Mouse (Mus musculus) forebrain, embryonic 11.5 days (tissue): ENCODE results near the gene Tk1. TPM values are rescaled to one million over a fixed set of nuclear protein-coding genes. Genes with fewer than 3 reads are reported as not detected.
A peak's percentile ranks its signal among the peaks of the same experiment; 100 is the strongest.

Experiments
- ATAC-seq: fragments of 200-750 bp; cut with Nextera tagmentation; replicated peaks from 2 replicates; pipeline ENCODE4 v1.8.0; 2017; ENCODE audit warnings: moderate TSS enrichment; ENCODE audit not compliant: low FRiP score
- DNase-seq: peaks from one replicate; pipeline ENCODE4 v3.0.0-alpha.2; 2017; ENCODE audit warnings: low spot score
- H3K27ac ChIP-seq: fragments of 300-500 bp; sonication (generic); 2 replicates; pipeline ENCODE4 v1.5.1; 2014; ENCODE audit warnings: low read depth, low read length
- H3K27me3 ChIP-seq: fragments of 300-500 bp; sonication (generic); 2 replicates; pipeline ENCODE4 v1.6.1; 2014; ENCODE audit warnings: mild to moderate bottlenecking, low read length, mixed read lengths; ENCODE audit not compliant: control insufficient read depth, insufficient read depth
- H3K36me3 ChIP-seq: fragments of 300-500 bp; sonication (generic); 2 replicates; pipeline ENCODE4 v1.6.1; 2014; ENCODE audit warnings: mild to moderate bottlenecking, low read length, moderate library complexity, mixed read lengths; ENCODE audit not compliant: control insufficient read depth, insufficient read depth
- H3K4me1 ChIP-seq: fragments of 300-500 bp; sonication (generic); replicated peaks from 2 replicates; pipeline ENCODE4 v1.6.1; 2014; ENCODE audit warnings: low read length, mixed read lengths; ENCODE audit not compliant: control insufficient read depth, insufficient read depth
- H3K4me2 ChIP-seq: fragments of 300-500 bp; sonication (generic); 2 replicates; pipeline ENCODE4 v1.6.1; 2014; ENCODE audit warnings: low read depth, mild to moderate bottlenecking, low read length, moderate library complexity, mixed read lengths; ENCODE audit not compliant: severe bottlenecking
- H3K4me3 ChIP-seq: fragments of 300-500 bp; sonication (generic); 2 replicates; pipeline ENCODE4 v1.5.1; 2014; ENCODE audit warnings: low read depth, low read length
- H3K9ac ChIP-seq: fragments of 300-500 bp; sonication (generic); 2 replicates; pipeline ENCODE4 v1.6.1; 2014; ENCODE audit warnings: low read length
- H3K9me3 ChIP-seq: fragments of 300-500 bp; sonication (generic); 2 replicates; pipeline ENCODE4 v1.6.1; 2016; ENCODE audit warnings: low read length, mixed read lengths; ENCODE audit not compliant: control insufficient read depth
- WGBS: fragments of 180-500 bp; shearing (Covaris S2); extraction: QIAGEN DNeasy Blood & Tissue Kit; methylation state at CpG from one replicate; pipeline ENCODE4 v1.1.7; 2014; 5-methylcytosine and 5-hydroxymethylcytosine counted together
- polyA plus RNA-seq: library from polyadenylated mRNA; unstranded; fragments of >200 nt; fragmentation: Nextera tagmentation; extraction: Ambion mirVana; gene quantifications from 2 replicates; pipeline ENCODE4 v1.2.1, GENCODE M21; 2014

The Tk1 gene
- polyA plus RNA-seq, 1 experiment from 2014 or later = 118 TPM

- ATAC-seq (peak; percentile 85), DNase-seq (peak; percentile 92)
- no peak overlapping the region for H3K27ac ChIP-seq
- peak overlapping the region; percentile 67 for H3K4me3 ChIP-seq
- WGBS = 1% methylated on average over 21 of the region's 21 CpGs
- H3K4me1 ChIP-seq = peaks cover 14% of the 10 kb centered on the region
- H3K4me2 ChIP-seq = peak overlapping the region; percentile 96
- no peaks in the 10 kb centered on the region for H3K27me3 ChIP-seq
- peaks cover 2% of the 10 kb centered on the region; the same call in 1 of the 2 replicates for H3K36me3 ChIP-seq
- H3K9me3 ChIP-seq = no peaks in the 10 kb centered on the region
- H3K9ac ChIP-seq = peak overlapping the region; percentile 58
Measured at GRCm38 (mm10) chr11:117810401-117811046, 15.4 kb downstream of the Tk1 start.

GRCm38 (mm10) chr11:117809407-117810311, 16.2 kb downstream of the Tk1 start, which contains the start of the genes Gm20708 and Syngr2:
Gene Gm20708, plus strand, starts transcription at chr11:117809668.
Gene Syngr2, plus strand, starts transcription at chr11:117809668.
- ATAC-seq (peak; percentile 74), DNase-seq (peak; percentile 88)
- H3K9ac ChIP-seq = peak within 1 kb of the TSS; percentile 58
- peaks cover 14% of the 10 kb centered on the region for H3K4me1 ChIP-seq
- H3K27me3 ChIP-seq = no peaks in the 10 kb centered on the region
- H3K27ac ChIP-seq = no peak within 1 kb of the TSS
- no peaks in the 10 kb centered on the region; the same call in 1 of the 2 replicates for H3K36me3 ChIP-seq
- peak within 1 kb of the TSS; percentile 67 for H3K4me3 ChIP-seq
- H3K4me2 ChIP-seq = peak within 1 kb of the TSS; percentile 96
- WGBS = under 1% methylated on average over 75 of the region's 75 CpGs
- H3K9me3 ChIP-seq = no peaks in the 10 kb centered on the region

- WGBS = 95% methylated on average over 6 of the region's 6 CpGs
- no peak for DNase-seq
Measured at GRCm38 (mm10) chr11:117806781-117807180, 19.1 kb downstream of the Tk1 start.

GRCm38 (mm10) chr11:117803166-117803688, 22.7 kb downstream of the Tk1 start:
- ATAC-seq (no peak), DNase-seq (no peak)
- Histone ChIP-seq H3K27ac (no peak overlapping the region), H3K27me3 (no peaks in the 10 kb centered on the region), H3K4me2 (no peak overlapping the region), H3K4me1 (no peaks in the 10 kb centered on the region), H3K4me3 (no peak overlapping the region), H3K9me3 (no peaks in the 10 kb centered on the region), H3K9ac (no peak overlapping the region), H3K36me3 (no peaks in the 10 kb centered on the region)
- 99% methylated on average over 3 of the region's 3 CpGs for WGBS

More at GRCm38 (mm10) chr11:117806781-117807180, 19.1 kb downstream of the Tk1 start:
- no peaks in the 10 kb centered on the region for H3K27me3 ChIP-seq
- H3K36me3 ChIP-seq = no peaks in the 10 kb centered on the region
- no peak overlapping the region for H3K4me3 ChIP-seq
- no peak overlapping the region for H3K27ac ChIP-seq
- H3K4me2 ChIP-seq = no peak overlapping the region
- no peak overlapping the region for H3K9ac ChIP-seq
- no peaks in the 10 kb centered on the region for H3K9me3 ChIP-seq
- ATAC-seq = no peak
- H3K4me1 ChIP-seq = peaks cover 14% of the 10 kb centered on the region

GRCm38 (mm10) chr11:117801650-117802049, 24.2 kb downstream of the Tk1 start:
- no peak overlapping the region for H3K27ac ChIP-seq
- DNase-seq (no peak), ATAC-seq (no peak)
- no peaks in the 10 kb centered on the region for H3K36me3 ChIP-seq
- WGBS = 78% methylated on average over 7 of the region's 7 CpGs
- no peaks in the 10 kb centered on the region for H3K4me1 ChIP-seq
- H3K4me2 ChIP-seq = no peak overlapping the region
- H3K9me3 ChIP-seq = no peaks in the 10 kb centered on the region
- no peak overlapping the region for H3K4me3 ChIP-seq
- no peaks in the 10 kb centered on the region for H3K27me3 ChIP-seq
- no peak overlapping the region for H3K9ac ChIP-seq

- no peak overlapping the region for H3K9ac ChIP-seq
- H3K27ac ChIP-seq = no peak overlapping the region
- no peaks in the 10 kb centered on the region for H3K27me3 ChIP-seq
- H3K4me2 ChIP-seq = no peak overlapping the region
- H3K9me3 ChIP-seq = no peaks in the 10 kb centered on the region
- ATAC-seq = no peak
- 88% methylated on average over 7 of the region's 7 CpGs for WGBS
- H3K4me1 ChIP-seq = no peaks in the 10 kb centered on the region
- no peaks in the 10 kb centered on the region for H3K36me3 ChIP-seq
- no peak for DNase-seq
- H3K4me3 ChIP-seq = no peak overlapping the region
Measured at GRCm38 (mm10) chr11:117800038-117800437, 25.9 kb downstream of the Tk1 start.

GRCm38 (mm10) chr11:117799174-117799573, 26.7 kb downstream of the Tk1 start:
- DNase-seq (no peak), ATAC-seq (no peak)
- H3K9me3 ChIP-seq = no peaks in the 10 kb centered on the region
- no peak overlapping the region for H3K4me2 ChIP-seq
- no peak overlapping the region for H3K27ac ChIP-seq
- no peaks in the 10 kb centered on the region for H3K36me3 ChIP-seq
- 74% methylated on average over 5 of the region's 5 CpGs for WGBS
- H3K9ac ChIP-seq = no peak overlapping the region
- H3K27me3 ChIP-seq = no peaks in the 10 kb centered on the region
- H3K4me3 ChIP-seq = no peak overlapping the region
- H3K4me1 ChIP-seq = no peaks in the 10 kb centered on the region

GRCm38 (mm10) chr11:117798160-117798541, 27.7 kb downstream of the Tk1 start:
- WGBS = 67% methylated on average over 2 of the region's 2 CpGs
- ATAC-seq (no peak), DNase-seq (no peak)
- H3K4me3 ChIP-seq = no peak overlapping the region
- no peak overlapping the region for H3K9ac ChIP-seq
- no peak overlapping the region for H3K4me2 ChIP-seq
- H3K27me3 ChIP-seq = no peaks in the 10 kb centered on the region
- no peaks in the 10 kb centered on the region for H3K4me1 ChIP-seq
- H3K27ac ChIP-seq = no peak overlapping the region
- H3K9me3 ChIP-seq = no peaks in the 10 kb centered on the region
- no peaks in the 10 kb centered on the region for H3K36me3 ChIP-seq
